Mouse (Mus musculus): ENCODE results near the gene Shq1. TPM values are rescaled to one million over a fixed set of nuclear protein-coding genes. Genes with fewer than 3 reads are reported as not detected.

The Shq1 gene
- total and polyA plus RNA-seq, 3 experiments: 12.5 to 19.7 (median 16.6) TPM

DNA sequence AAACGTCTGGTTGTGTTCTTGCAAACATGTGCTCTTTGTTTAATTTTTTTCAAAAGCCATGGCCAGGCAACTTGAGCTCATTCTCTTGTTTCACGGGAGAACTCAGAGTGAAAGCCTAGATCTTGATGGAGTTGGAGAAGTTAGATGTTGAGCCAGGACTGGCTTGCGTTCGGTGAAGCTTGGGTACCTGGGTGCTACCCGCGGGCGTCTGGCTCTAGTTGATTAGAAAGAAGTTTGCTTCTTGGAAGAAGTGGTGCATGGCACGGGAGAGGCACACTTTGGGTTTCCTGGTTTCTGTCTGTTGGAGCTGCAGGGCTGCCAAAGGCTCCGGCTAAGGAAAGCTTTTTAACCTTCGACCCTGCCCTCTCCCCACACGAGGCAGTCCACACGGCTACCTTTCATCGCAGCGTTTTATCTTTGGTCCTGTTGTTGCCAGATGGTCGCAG is 34.4 kb upstream of the Shq1 start:
- H3K4me3 ChIP-seq (ENCODE audit: low read depth, low read length): no peak overlapping the region

DNA sequence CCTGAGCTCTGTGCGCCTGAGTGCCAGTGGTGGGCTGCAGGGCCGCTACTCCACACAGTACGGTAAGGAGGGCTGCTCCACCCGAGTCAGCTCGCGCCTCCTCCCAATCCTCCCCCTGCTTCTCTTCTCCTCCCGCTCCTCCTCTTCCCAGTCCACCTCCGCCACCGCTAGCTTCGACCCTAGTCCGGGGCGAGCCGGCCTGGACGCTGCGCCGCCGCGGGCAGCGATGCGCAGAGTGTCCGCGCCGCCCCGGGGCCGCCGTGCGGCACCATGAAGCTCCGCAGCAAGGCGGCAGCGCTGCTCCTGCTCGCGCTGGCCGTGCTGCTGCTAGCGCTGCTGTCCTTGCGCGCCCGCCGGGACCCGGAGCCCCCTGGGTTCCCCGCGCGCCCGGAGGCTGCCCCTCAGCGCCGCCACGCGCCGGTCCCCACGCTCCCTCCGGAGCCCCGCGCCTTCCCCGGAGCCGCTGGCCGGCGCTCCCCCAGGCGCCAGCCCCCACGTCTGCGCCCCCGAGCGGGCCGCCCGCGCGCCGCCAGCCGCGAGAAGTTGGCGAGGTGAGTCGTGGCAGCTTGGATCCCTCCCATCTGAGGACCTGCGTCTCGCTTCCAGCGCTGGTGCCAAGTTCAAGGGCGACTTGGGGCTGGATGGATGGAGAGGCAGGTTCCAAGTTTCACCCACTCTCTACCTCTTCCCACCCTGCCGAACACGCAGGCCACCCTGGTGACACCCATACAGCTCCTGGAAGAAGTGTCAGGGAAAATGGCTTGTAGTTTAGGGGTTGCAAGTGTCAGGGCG is 33.8 kb upstream of the Shq1 start, which contains the start of gene Gxylt2:
Gxylt2 (plus strand) TSS at position 161 of the 792 bp plus-strand sequence.
- H3K4me3 ChIP-seq (ENCODE audit: low read depth, low read length): no peak within 1 kb of the TSS; the same call in 1 of the 2 replicates
- ATAC-seq (ENCODE audit: extremely low read depth, insufficient number of reproducible peaks, low FRiP score, poor library complexity, severe bottlenecking) (no peak), DNase-seq (ENCODE audit: low spot score) (no peak)
- H3K4me1 ChIP-seq (ENCODE audit: insufficient read depth, low read depth, low read length): 0 out of 2 replicates have a peak, but pooled peaks cover 2% of the 10 kb centered on the region
- peaks cover 4% of the 10 kb centered on the region; the same call in 1 of the 2 replicates for H3K27me3 ChIP-seq (ENCODE audit: insufficient read depth, low read length)
- TF ChIP-seq GATA2 (IDR thresholded peaks at IDR 0.05; ENCODE audit: borderline replicate concordance, low read depth, low read length) (no peak), TAL1 (conservative IDR thresholded peaks at IDR 0.05; ENCODE audit: low read depth, low read length) (no peak), CTCF (IDR thresholded peaks at IDR 0.05; ENCODE audit: low read depth, low read length) (no peak), GATA1 (IDR thresholded peaks at IDR 0.05; ENCODE audit: borderline replicate concordance, low read length) (no peak), POLR2AphosphoS5 (IDR thresholded peaks at IDR 0.05; ENCODE audit: insufficient replicate concordance, low read depth, low read length) (no peak)
- peaks cover 12% of the 10 kb centered on the region for H3K9me3 ChIP-seq (replicated peaks)
- no peaks in the 10 kb centered on the region for H3K36me3 ChIP-seq (replicated peaks)

More for the DNA sequence above, 34.4 kb upstream of the Shq1 start:
- H3K36me3 ChIP-seq (replicated peaks): no peaks in the 10 kb centered on the region
- ATAC-seq (ENCODE audit: extremely low read depth, insufficient number of reproducible peaks, low FRiP score, poor library complexity, severe bottlenecking) (no peak), DNase-seq (ENCODE audit: low spot score) (no peak)
- peaks cover 2% of the 10 kb centered on the region; the same call in 1 of the 2 replicates for H3K27me3 ChIP-seq (ENCODE audit: insufficient read depth, low read length)
- peaks cover 12% of the 10 kb centered on the region for H3K9me3 ChIP-seq (replicated peaks)
- H3K4me1 ChIP-seq (ENCODE audit: insufficient read depth, low read depth, low read length): 0 out of 2 replicates have a peak, but pooled peaks cover 2% of the 10 kb centered on the region
- no peak for TF ChIP-seq TAL1 (conservative IDR thresholded peaks at IDR 0.05; ENCODE audit: low read depth, low read length)
- TF ChIP-seq POLR2AphosphoS5 (IDR thresholded peaks at IDR 0.05; ENCODE audit: insufficient replicate concordance, low read depth, low read length): no peak
- TF ChIP-seq GATA2 (IDR thresholded peaks at IDR 0.05; ENCODE audit: borderline replicate concordance, low read depth, low read length): no peak
- no peak for TF ChIP-seq GATA1 (IDR thresholded peaks at IDR 0.05; ENCODE audit: borderline replicate concordance, low read length)
- no peak for TF ChIP-seq CTCF (IDR thresholded peaks at IDR 0.05; ENCODE audit: low read depth, low read length)

DNA sequence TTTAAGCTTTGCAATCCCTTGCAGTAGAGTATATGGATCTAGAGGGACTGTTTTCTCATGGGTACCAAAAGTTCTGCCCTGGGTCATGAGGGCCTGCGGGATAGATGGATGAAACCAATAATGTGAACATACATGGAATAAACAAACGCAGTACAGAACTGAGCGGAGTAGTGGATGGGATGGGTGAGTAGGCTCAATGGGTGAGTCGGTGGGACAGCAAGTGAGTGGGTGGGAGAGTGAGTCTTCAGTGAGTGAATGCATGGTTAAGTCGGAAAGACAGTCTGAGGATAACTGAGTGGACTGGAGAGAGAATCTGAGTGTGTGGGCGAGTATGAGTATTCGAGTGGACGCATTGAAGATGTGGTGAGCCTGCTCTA is 33.2 kb upstream of the Shq1 start:
- Histone ChIP-seq H3K4me3 (ENCODE audit: low read depth, low read length) (no peak overlapping the region), H3K36me3 (replicated peaks) (no peaks in the 10 kb centered on the region), H3K27me3 (ENCODE audit: insufficient read depth, low read length) (peaks cover 4% of the 10 kb centered on the region; the same call in 1 of the 2 replicates), H3K9me3 (replicated peaks) (peaks cover 12% of the 10 kb centered on the region), H3K4me1 (ENCODE audit: insufficient read depth, low read depth, low read length) (0 out of 2 replicates have a peak, but pooled peaks cover 2% of the 10 kb centered on the region)
- TF ChIP-seq CTCF (IDR thresholded peaks at IDR 0.05; ENCODE audit: low read depth, low read length) (no peak), TAL1 (conservative IDR thresholded peaks at IDR 0.05; ENCODE audit: low read depth, low read length) (no peak), GATA2 (IDR thresholded peaks at IDR 0.05; ENCODE audit: borderline replicate concordance, low read depth, low read length) (no peak), POLR2AphosphoS5 (IDR thresholded peaks at IDR 0.05; ENCODE audit: insufficient replicate concordance, low read depth, low read length) (no peak), GATA1 (IDR thresholded peaks at IDR 0.05; ENCODE audit: borderline replicate concordance, low read length) (no peak)
- ATAC-seq (ENCODE audit: extremely low read depth, insufficient number of reproducible peaks, low FRiP score, poor library complexity, severe bottlenecking) (no peak), DNase-seq (ENCODE audit: low spot score) (no peak)

DNA sequence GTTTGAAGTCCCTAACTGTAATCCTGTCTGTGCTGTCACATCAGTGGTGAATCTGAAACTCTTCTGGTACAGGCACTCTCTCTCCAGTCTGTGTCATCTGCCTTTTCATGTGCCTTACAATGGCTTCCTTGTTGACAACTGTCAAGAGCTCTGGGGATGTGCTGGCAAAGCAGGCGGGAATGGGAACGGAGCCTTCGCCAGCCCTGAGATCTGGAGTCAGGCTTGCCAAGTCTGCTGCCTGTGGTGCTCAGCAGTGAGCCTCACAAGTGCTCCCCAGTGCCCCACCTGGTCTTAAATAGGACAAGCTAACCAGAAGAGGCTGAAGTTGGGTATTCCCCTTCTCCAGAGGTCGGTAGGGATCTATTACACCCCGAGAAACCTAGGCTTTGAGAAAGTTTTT is 29.8 kb upstream of the Shq1 start:
- DNase-seq (ENCODE audit: low spot score): no peak
- ATAC-seq (ENCODE audit: extremely low read depth, insufficient number of reproducible peaks, low FRiP score, poor library complexity, severe bottlenecking): no peak
- Histone ChIP-seq H3K4me1 (ENCODE audit: insufficient read depth, low read depth, low read length) (no peaks in the 10 kb centered on the region), H3K36me3 (replicated peaks) (no peaks in the 10 kb centered on the region), H3K4me3 (ENCODE audit: low read depth, low read length) (no peak overlapping the region), H3K27me3 (ENCODE audit: insufficient read depth, low read length) (peaks cover 4% of the 10 kb centered on the region), H3K9me3 (replicated peaks) (peaks cover 10% of the 10 kb centered on the region)
- TF ChIP-seq POLR2AphosphoS5 (IDR thresholded peaks at IDR 0.05; ENCODE audit: insufficient replicate concordance, low read depth, low read length): no peak
- TF ChIP-seq TAL1 (conservative IDR thresholded peaks at IDR 0.05; ENCODE audit: low read depth, low read length): no peak
- TF ChIP-seq CTCF (IDR thresholded peaks at IDR 0.05; ENCODE audit: low read depth, low read length): no peak
- no peak for TF ChIP-seq GATA1 (IDR thresholded peaks at IDR 0.05; ENCODE audit: borderline replicate concordance, low read length)
- TF ChIP-seq GATA2 (IDR thresholded peaks at IDR 0.05; ENCODE audit: borderline replicate concordance, low read depth, low read length): no peak

DNA sequence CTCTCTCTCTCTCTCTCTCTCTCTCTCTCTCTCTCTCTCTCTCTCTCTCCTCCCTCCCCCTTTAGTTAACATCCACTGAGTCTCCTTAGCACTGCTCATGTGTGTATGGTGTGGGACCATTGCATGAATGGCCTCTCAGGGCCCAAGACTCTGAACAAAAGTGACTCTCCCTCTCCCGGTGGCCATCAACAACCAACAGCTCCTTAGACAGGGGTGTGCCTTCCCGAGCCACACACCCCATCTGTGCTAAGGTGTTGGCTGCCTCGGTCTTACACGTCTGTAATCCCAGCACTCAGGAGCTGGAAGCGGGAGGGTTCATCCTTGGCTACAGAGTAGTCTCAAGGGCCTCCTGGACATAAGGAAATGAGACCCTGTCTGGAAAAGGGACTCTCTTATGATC is 29.0 kb upstream of the Shq1 start:
- ATAC-seq (ENCODE audit: extremely low read depth, insufficient number of reproducible peaks, low FRiP score, poor library complexity, severe bottlenecking): no peak
- H3K4me1 ChIP-seq (ENCODE audit: insufficient read depth, low read depth, low read length): no peaks in the 10 kb centered on the region

DNA sequence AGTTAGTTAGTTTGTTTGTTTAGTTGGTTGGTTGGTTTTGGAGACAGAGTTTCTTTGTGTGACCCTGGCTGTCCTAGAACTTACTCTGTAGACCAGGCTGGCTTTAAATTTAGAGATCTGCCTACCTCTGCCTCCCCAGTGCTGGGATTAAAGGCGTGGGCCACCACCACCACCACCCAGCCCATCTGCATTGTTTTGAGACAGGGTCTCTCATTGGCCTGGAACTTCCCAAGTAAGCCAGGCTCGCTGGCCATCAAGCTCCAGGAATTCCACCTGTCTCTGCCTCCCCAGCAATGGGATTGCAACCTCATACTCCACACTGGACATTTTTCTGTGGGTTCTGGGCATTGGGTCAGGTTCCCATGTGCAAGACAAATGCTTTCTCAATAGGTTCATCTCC is 15.4 kb upstream of the Shq1 start:
- Histone ChIP-seq H3K4me1 (ENCODE audit: insufficient read depth, low read depth, low read length) (no peaks in the 10 kb centered on the region), H3K4me3 (ENCODE audit: low read depth, low read length) (no peak overlapping the region), H3K36me3 (replicated peaks) (no peaks in the 10 kb centered on the region), H3K27me3 (ENCODE audit: insufficient read depth, low read length) (peaks cover 3% of the 10 kb centered on the region; the same call in 1 of the 2 replicates), H3K9me3 (replicated peaks) (no peaks in the 10 kb centered on the region)
- no peak for DNase-seq (ENCODE audit: low spot score)
- TF ChIP-seq GATA2 (IDR thresholded peaks at IDR 0.05; ENCODE audit: borderline replicate concordance, low read depth, low read length) (no peak), POLR2AphosphoS5 (IDR thresholded peaks at IDR 0.05; ENCODE audit: insufficient replicate concordance, low read depth, low read length) (no peak), TAL1 (conservative IDR thresholded peaks at IDR 0.05; ENCODE audit: low read depth, low read length) (no peak), GATA1 (IDR thresholded peaks at IDR 0.05; ENCODE audit: borderline replicate concordance, low read length) (no peak), CTCF (IDR thresholded peaks at IDR 0.05; ENCODE audit: low read depth, low read length) (no peak)
- ATAC-seq (ENCODE audit: extremely low read depth, insufficient number of reproducible peaks, low FRiP score, poor library complexity, severe bottlenecking): no peak

More for the DNA sequence above, 29.0 kb upstream of the Shq1 start:
- Histone ChIP-seq H3K4me3 (ENCODE audit: low read depth, low read length) (no peak overlapping the region), H3K27me3 (ENCODE audit: insufficient read depth, low read length) (peaks cover 4% of the 10 kb centered on the region), H3K36me3 (replicated peaks) (no peaks in the 10 kb centered on the region), H3K9me3 (replicated peaks) (peaks cover 8% of the 10 kb centered on the region)
- TF ChIP-seq GATA1 (IDR thresholded peaks at IDR 0.05; ENCODE audit: borderline replicate concordance, low read length) (no peak), TAL1 (conservative IDR thresholded peaks at IDR 0.05; ENCODE audit: low read depth, low read length) (no peak), CTCF (IDR thresholded peaks at IDR 0.05; ENCODE audit: low read depth, low read length) (no peak), POLR2AphosphoS5 (IDR thresholded peaks at IDR 0.05; ENCODE audit: insufficient replicate concordance, low read depth, low read length) (no peak), GATA2 (IDR thresholded peaks at IDR 0.05; ENCODE audit: borderline replicate concordance, low read depth, low read length) (no peak)
- no peak for DNase-seq (ENCODE audit: low spot score)

Measured in G1E (cell line).